Mouse (Mus musculus): ENCODE data around the gene Gm5431. TPM values are rescaled to one million over a fixed set of nuclear protein-coding genes. Genes with fewer than 3 reads are reported as not detected.
"Not testable (repeated sequence)": the region's sequence is repeated elsewhere in the genome, so short reads cannot be mapped to it uniquely, and the experiment has no call there.

The Gm5431 gene
- polyA plus RNA-seq, 1 experiment from 2014 or later: 0.14 TPM

DNA sequence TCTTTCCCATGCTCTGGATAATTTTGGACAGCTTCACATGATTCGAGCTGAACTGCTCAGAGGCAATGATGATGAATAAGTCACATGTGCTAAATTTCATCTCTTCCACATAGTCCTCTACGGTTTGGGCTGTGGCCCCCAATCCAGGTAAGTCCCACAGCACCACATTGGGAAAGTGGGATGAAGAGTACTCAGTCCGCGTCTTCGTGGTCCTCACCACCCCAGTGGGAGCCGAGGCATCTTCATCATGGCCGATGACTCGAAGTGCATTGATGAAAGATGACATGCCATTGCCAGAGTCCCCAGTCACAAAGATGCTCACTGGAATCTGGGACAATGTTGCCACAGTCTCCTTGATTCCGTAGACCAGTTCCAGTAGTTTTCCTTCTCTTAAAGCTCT lies 35.5 kb downstream of the Gm5431 start:
- H3K27me3 ChIP-seq (replicated peaks; ENCODE audit: low read depth, poor library complexity, severe bottlenecking): peaks cover 13% of the 10 kb centered on the region
- no peak overlapping the region for H3K4me3 ChIP-seq
- peaks cover 10% of the 10 kb centered on the region for H3K4me1 ChIP-seq
- DNase-seq (ENCODE audit: low spot score): no peak
- 92% methylated on average over 9 of the region's 9 CpGs for WGBS
- no peak overlapping the region for H3K27ac ChIP-seq (replicated peaks)
- no peaks in the 10 kb centered on the region for H3K9me3 ChIP-seq
- no peaks in the 10 kb centered on the region for H3K36me3 ChIP-seq (replicated peaks)

DNA sequence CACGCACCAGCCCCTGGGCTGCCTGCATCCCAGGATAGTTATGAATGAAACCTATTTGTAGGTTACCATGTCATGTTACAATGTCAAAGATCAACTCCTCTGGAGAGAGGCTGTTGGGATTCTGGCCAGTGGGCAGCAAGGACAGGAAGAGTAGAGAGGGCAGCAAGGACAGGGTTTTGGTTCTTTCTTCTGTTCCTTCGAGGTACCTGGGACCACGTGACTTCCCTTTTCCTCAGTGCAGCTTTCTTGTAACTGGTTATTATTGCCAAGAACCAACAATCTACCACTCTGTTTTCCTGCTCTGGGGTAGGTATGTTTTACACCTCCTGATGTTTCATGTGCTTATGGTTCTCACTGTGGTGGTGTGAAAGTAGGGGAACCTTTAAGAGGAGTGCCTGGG lies 38.2 kb downstream of the Gm5431 start:
- Histone ChIP-seq H3K36me3 (replicated peaks) (no peaks in the 10 kb centered on the region), H3K27me3 (replicated peaks; ENCODE audit: low read depth, poor library complexity, severe bottlenecking) (no peaks in the 10 kb centered on the region), H3K4me1 (no peaks in the 10 kb centered on the region), H3K9me3 (no peaks in the 10 kb centered on the region), H3K27ac (replicated peaks) (no peak overlapping the region), H3K4me3 (no peak overlapping the region)
- no peak for DNase-seq (ENCODE audit: low spot score)
- WGBS: 83% methylated on average over 3 of the region's 3 CpGs

GRCm38 (mm10) chr11:48862784-48863319 lies 39.2 kb downstream of the Gm5431 start:
- Histone ChIP-seq H3K4me1 (peaks cover 6% of the 10 kb centered on the region), H3K27ac (replicated peaks) (no peak overlapping the region), H3K4me3 (no peak overlapping the region), H3K36me3 (replicated peaks) (no peaks in the 10 kb centered on the region), H3K27me3 (replicated peaks; ENCODE audit: low read depth, poor library complexity, severe bottlenecking) (peaks cover 7% of the 10 kb centered on the region; the same call in 1 of the 2 replicates), H3K9me3 (no peaks in the 10 kb centered on the region)
- DNase-seq (ENCODE audit: low spot score): no peak
- 78% methylated on average over 1 of the region's 1 CpGs for WGBS

DNA sequence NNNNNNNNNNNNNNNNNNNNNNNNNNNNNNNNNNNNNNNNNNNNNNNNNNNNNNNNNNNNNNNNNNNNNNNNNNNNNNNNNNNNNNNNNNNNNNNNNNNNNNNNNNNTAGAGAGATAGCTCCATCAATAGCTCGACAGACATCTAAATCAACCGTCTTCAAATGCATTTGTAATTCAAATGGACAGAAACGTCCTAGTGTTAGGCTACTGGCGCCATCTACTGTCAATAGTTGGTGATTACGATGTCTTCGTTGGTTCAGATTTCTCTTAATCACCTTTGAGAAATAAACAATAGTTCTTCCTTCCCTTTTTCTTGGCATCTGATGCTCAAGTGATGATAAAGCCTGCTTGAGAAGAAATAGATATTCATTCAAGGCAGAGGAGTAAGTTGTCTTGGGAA lies 43.0 kb downstream of the Gm5431 start:
- WGBS: under 1% methylated on average over 6 of the region's 6 CpGs
- H3K4me1 ChIP-seq: peaks cover 20% of the 10 kb centered on the region
- no peaks in the 10 kb centered on the region for H3K9me3 ChIP-seq
- H3K27me3 ChIP-seq (replicated peaks; ENCODE audit: low read depth, poor library complexity, severe bottlenecking): peaks cover 12% of the 10 kb centered on the region
- H3K27ac ChIP-seq (replicated peaks): no peak overlapping the region
- H3K36me3 ChIP-seq (replicated peaks): no peaks in the 10 kb centered on the region
- H3K4me3 ChIP-seq: peak overlapping the region; percentile 70
- peak; percentile 37 for DNase-seq (ENCODE audit: low spot score)

GRCm38 (mm10) chr11:48853474-48854180 lies 48.4 kb downstream of the Gm5431 start:
- H3K36me3 ChIP-seq (replicated peaks): no peaks in the 10 kb centered on the region
- peaks cover 29% of the 10 kb centered on the region for H3K27me3 ChIP-seq (replicated peaks; ENCODE audit: low read depth, poor library complexity, severe bottlenecking)
- peak overlapping the region; percentile 70 for H3K4me3 ChIP-seq
- H3K9me3 ChIP-seq: no peaks in the 10 kb centered on the region
- peak; percentile 84 for DNase-seq (ENCODE audit: low spot score)
- WGBS: under 1% methylated on average over 31 of the region's 31 CpGs
- H3K27ac ChIP-seq (replicated peaks): no peak overlapping the region
- peaks cover 28% of the 10 kb centered on the region for H3K4me1 ChIP-seq

- H3K36me3 ChIP-seq (replicated peaks): no peaks in the 10 kb centered on the region
- DNase-seq (ENCODE audit: low spot score): no peak
- H3K27ac ChIP-seq (replicated peaks): no peak overlapping the region
- H3K27me3 ChIP-seq (replicated peaks; ENCODE audit: low read depth, poor library complexity, severe bottlenecking): peaks cover 29% of the 10 kb centered on the region
- H3K4me3 ChIP-seq: peak overlapping the region; percentile 70
- peaks cover 22% of the 10 kb centered on the region for H3K4me1 ChIP-seq
- no peaks in the 10 kb centered on the region for H3K9me3 ChIP-seq
- 8% methylated on average over 23 of the region's 23 CpGs for WGBS
Observed at GRCm38 (mm10) chr11:48852624-48853473, 49.2 kb downstream of the Gm5431 start.

DNA sequence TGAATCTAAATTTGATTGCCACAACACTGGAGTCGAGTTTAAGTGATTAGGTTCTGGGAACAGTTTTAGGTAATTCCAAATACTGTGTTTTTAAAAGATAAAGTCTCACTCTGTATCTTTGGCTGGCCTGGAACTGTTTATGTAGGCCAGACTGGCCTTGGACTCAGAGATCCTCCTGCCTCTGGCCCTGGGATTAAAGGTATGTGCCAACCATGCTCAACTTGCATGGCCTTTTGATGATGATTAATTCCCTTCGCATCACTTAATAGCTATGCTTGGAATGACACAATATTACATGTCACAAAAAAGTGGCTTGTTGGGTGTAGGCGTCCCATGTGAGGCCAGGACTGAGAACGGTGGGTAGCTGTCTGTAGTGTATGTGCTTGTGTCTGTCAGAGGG lies 49.8 kb downstream of the Gm5431 start:
- H3K36me3 ChIP-seq (replicated peaks): no peaks in the 10 kb centered on the region
- H3K9me3 ChIP-seq: no peaks in the 10 kb centered on the region
- WGBS: 78% methylated on average over 4 of the region's 4 CpGs
- peaks cover 19% of the 10 kb centered on the region for H3K4me1 ChIP-seq
- DNase-seq (ENCODE audit: low spot score): no peak
- H3K27ac ChIP-seq (replicated peaks): no peak overlapping the region
- peak overlapping the region; percentile 70; the same call in 1 of the 2 replicates for H3K4me3 ChIP-seq
- peaks cover 30% of the 10 kb centered on the region for H3K27me3 ChIP-seq (replicated peaks; ENCODE audit: low read depth, poor library complexity, severe bottlenecking)

- Histone ChIP-seq H3K4me3 (no peak overlapping the region), H3K27me3 (replicated peaks; ENCODE audit: low read depth, poor library complexity, severe bottlenecking) (peaks cover 30% of the 10 kb centered on the region), H3K4me1 (peaks cover 19% of the 10 kb centered on the region), H3K36me3 (replicated peaks) (no peaks in the 10 kb centered on the region), H3K9me3 (no peaks in the 10 kb centered on the region), H3K27ac (replicated peaks) (no peak overlapping the region)
- no peak for DNase-seq (ENCODE audit: low spot score)
- WGBS: 79% methylated on average over 4 of the region's 4 CpGs
Observed at GRCm38 (mm10) chr11:48851270-48851995, 50.6 kb downstream of the Gm5431 start.

DNA sequence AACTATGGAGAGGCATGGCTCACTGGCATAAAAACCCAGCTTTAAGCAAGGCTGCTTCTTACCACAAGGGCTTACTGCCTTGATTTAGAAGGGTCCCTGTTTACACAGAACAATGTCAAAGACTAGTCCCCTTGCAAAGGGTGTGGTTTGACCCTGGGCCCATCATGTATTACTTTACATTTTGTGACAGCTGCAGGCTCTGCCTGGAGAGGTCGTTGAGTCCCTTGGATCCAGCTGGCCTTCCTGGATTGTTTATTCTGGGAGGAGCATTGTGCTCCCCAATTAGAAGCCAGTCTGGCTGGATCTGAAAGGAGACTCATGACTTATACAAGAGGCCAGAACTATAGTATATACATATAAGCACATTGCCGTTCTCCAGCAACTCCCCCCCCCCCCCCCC lies 51.8 kb downstream of the Gm5431 start:
- peaks cover 19% of the 10 kb centered on the region for H3K4me1 ChIP-seq
- WGBS: 61% methylated on average over 2 of the region's 2 CpGs
- H3K27me3 ChIP-seq (replicated peaks; ENCODE audit: low read depth, poor library complexity, severe bottlenecking): peaks cover 34% of the 10 kb centered on the region
- H3K9me3 ChIP-seq: no peaks in the 10 kb centered on the region
- no peak overlapping the region for H3K4me3 ChIP-seq
- H3K36me3 ChIP-seq (replicated peaks): no peaks in the 10 kb centered on the region
- DNase-seq (ENCODE audit: low spot score): no peak
- H3K27ac ChIP-seq (replicated peaks): no peak overlapping the region

DNA sequence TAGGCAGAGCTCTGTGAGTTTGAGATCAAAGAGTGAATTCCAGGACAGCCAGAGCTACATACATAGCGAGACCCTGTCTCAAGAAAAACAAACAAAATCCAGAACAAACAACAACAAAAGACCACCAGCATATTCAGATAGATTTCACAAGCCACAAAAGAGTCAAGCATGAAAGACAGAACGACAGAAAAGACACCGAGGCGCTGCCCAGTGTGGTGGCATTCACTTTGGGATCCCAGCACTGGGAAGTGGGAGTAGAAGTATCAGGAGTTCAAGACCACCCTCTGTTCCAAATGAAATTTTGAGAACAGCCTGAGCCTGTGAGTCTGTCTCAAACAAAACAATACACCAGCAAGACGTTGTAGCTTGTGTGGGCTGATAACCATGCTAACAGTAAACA lies 55.1 kb downstream of the Gm5431 start:
- H3K27me3 ChIP-seq (replicated peaks; ENCODE audit: low read depth, poor library complexity, severe bottlenecking): peaks cover 44% of the 10 kb centered on the region
- 56% methylated on average over 5 of the region's 5 CpGs for WGBS
- DNase-seq (ENCODE audit: low spot score): no peak
- H3K4me3 ChIP-seq: no peak overlapping the region
- H3K36me3 ChIP-seq (replicated peaks): no peaks in the 10 kb centered on the region
- no peaks in the 10 kb centered on the region for H3K4me1 ChIP-seq
- no peaks in the 10 kb centered on the region for H3K9me3 ChIP-seq
- H3K27ac ChIP-seq (replicated peaks): no peak overlapping the region

- 82% methylated on average over 2 of the region's 2 CpGs for WGBS
Observed at GRCm38 (mm10) chr11:48846362-48846761, 55.7 kb downstream of the Gm5431 start.

GRCm38 (mm10) chr11:48845244-48845815 lies 56.7 kb downstream of the Gm5431 start:
- WGBS: 31% methylated on average over 13 of the region's 13 CpGs

More at GRCm38 (mm10) chr11:48846362-48846761, 55.7 kb downstream of the Gm5431 start:
- not testable (repeated sequence) for DNase-seq (ENCODE audit: low spot score); H3K4me1 ChIP-seq; H3K4me3 ChIP-seq; H3K27ac ChIP-seq (replicated peaks); H3K9me3 ChIP-seq; H3K36me3 ChIP-seq (replicated peaks)
- peaks cover 44% of the 10 kb centered on the region for H3K27me3 ChIP-seq (replicated peaks; ENCODE audit: low read depth, poor library complexity, severe bottlenecking)

More at GRCm38 (mm10) chr11:48845244-48845815, 56.7 kb downstream of the Gm5431 start:
- H3K4me3 ChIP-seq: no peak overlapping the region
- H3K4me1 ChIP-seq: no peaks in the 10 kb centered on the region
- no peaks in the 10 kb centered on the region for H3K36me3 ChIP-seq (replicated peaks)
- no peak for DNase-seq (ENCODE audit: low spot score)
- peaks cover 47% of the 10 kb centered on the region for H3K27me3 ChIP-seq (replicated peaks; ENCODE audit: low read depth, poor library complexity, severe bottlenecking)
- no peak overlapping the region for H3K27ac ChIP-seq (replicated peaks)
- H3K9me3 ChIP-seq: no peaks in the 10 kb centered on the region

Data from embryonic facial prominence, embryonic 10.5 days (tissue).